Mouse (Mus musculus) bone marrow macrophage, adult 2 months (primary cell): ENCODE measurements at regions not wholly inside any gene's neighbourhood (a gene's known extent, or its start where the extent isn't known, plus 50 kb on each side); places are given as distances from the start of the nearest gene placed in this dataset.

Source experiments
- CTCF ChIP-seq: IDR thresholded peaks from 2 replicates; pipeline ENCODE4 v1.5.1; 2012; ENCODE audit warnings: low read depth, mild to moderate bottlenecking, low read length, moderate library complexity
- POLR2A ChIP-seq: IDR thresholded peaks from 2 replicates; pipeline ENCODE4 v1.6.1; 2012; ENCODE audit warnings: mild to moderate bottlenecking, low read depth, low read length, borderline replicate concordance

GRCm38 (mm10) chr9:85550455-85550854 lies 198.7 kb downstream of the Ibtk start:
- TF ChIP-seq CTCF (no peak), POLR2A (no peak)
